Mouse (Mus musculus): Measurements from ENCODE around the gene Prpf38a.

Prpf38a gene

GRCm38 (mm10) chr4:108578840-108579742, at the start of gene Prpf38a, which contains the start of gene Orc1:
Gene Prpf38a (minus strand): TSS chr4:108579336.
Gene Orc1 (plus strand): TSS chr4:108579423.
- DNase-seq (ENCODE audit: low read depth, low spot score) = peak; percentile 99

GRCm38 (mm10) chr4:108627066-108627465, 47.9 kb upstream of the Prpf38a start:
- DNase-seq (ENCODE audit: low read depth, low spot score) = no peak

GRCm38 (mm10) chr4:108621504-108621903, 42.4 kb upstream of the Prpf38a start:
- DNase-seq (ENCODE audit: low read depth, low spot score) = no peak

GRCm38 (mm10) chr4:108620536-108620935, 41.4 kb upstream of the Prpf38a start:
- DNase-seq (ENCODE audit: low read depth, low spot score) = no peak

GRCm38 (mm10) chr4:108619587-108620341, 40.6 kb upstream of the Prpf38a start, which contains the start of gene Cc2d1b:
Gene Cc2d1b (plus strand): TSS chr4:108619940.
- peak; percentile 83 for DNase-seq (ENCODE audit: low read depth, low spot score)

DNA sequence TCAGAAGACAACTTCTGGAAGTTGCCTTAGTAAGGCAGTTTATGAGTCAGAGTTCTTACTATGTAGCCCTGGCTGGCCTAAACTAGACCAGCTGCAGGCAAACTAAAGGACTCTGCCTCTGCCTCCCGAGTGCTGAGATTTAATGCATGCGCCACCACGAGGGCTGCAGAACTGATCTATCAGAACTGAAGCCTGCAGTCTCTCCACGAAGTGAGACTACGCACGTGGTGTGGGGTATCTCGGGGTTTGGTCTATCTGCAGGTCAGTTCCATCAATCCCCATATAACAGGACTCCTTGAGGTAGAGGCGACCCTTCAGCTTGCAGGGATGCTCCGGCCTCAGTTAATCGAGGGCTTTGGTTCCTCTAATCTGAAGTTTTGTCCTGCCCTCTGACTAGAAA, 40.0 kb upstream of the Prpf38a start:
- peak; percentile 41 for DNase-seq (ENCODE audit: low read depth, low spot score)

GRCm38 (mm10) chr4:108618586-108618985, 39.5 kb upstream of the Prpf38a start:
- DNase-seq (ENCODE audit: low read depth, low spot score) = no peak

GRCm38 (mm10) chr4:108610935-108611334, 31.8 kb upstream of the Prpf38a start:
- DNase-seq (ENCODE audit: low read depth, low spot score) = peak; percentile 26

- no peak for DNase-seq (ENCODE audit: low read depth, low spot score)
Observed at GRCm38 (mm10) chr4:108608651-108609050, 29.5 kb upstream of the Prpf38a start.

DNA sequence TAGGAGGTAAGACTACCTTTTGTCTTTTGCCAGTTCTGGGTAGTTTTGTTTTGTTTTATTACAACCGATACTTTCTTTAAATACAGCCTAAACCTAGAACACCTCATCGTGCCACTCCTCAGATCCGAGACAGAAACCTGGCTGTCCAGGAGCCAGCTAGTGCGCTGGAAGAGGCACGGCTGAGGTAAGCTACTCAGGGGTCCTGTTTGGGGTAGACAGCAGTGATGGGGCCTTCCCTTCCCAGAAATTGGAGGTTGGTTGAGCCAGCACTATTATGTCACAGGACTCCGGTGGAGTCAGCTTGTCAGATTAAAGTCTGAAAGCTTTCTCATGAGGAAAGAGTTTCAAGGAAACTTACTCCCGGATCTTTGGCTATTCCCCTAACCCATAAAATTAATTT, 22.7 kb upstream of the Prpf38a start:
- no peak for DNase-seq (ENCODE audit: low read depth, low spot score)

GRCm38 (mm10) chr4:108598306-108598705, 19.2 kb upstream of the Prpf38a start:
- DNase-seq (ENCODE audit: low read depth, low spot score) = no peak

- DNase-seq (ENCODE audit: low read depth, low spot score) = no peak
Observed at GRCm38 (mm10) chr4:108595785-108596184, 16.6 kb upstream of the Prpf38a start.

DNA sequence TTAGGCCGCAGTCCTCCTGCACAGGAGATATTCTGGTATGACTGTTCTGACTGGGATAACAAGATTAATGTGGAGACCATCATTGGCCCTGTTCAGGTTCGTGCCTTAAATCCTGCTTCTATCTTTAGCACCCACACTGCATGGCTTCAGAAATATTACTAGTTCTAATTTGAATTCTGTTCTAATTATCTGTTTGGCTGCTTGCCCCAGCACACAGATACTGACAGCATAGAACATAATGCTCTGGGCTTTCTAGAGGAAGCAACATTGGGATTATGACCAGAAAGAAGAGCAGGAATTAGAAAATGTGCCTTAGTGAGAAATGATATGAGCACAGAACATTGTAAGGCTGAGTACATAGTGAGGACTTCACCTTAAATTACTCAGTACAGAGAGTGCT, 14.2 kb upstream of the Prpf38a start:
- DNase-seq (ENCODE audit: low read depth, low spot score) = peak; percentile 33

GRCm38 (mm10) chr4:108579743-108580411, 741 bp upstream of the Prpf38a start:
- no peak for DNase-seq (ENCODE audit: low read depth, low spot score)

DNA sequence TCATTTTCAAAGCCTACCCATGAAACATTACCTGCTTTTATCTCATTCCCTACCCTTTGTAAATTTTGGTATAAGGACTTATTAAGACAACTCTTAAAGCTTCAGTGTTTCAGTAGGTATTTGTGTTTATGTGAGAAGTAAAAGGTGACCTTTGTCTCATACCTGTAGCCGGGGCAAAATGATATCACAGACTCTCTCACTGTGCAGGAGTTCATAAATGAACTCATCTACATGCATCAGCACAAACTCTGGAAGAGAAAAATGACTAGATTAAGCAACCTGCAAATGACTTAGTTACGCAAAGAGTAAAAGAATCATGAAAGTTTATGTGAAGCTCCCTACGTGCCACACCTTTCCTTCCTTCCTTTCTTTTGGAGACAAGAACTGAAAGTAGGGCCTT, 6.5 kb downstream of the Prpf38a start:
- no peak for DNase-seq (ENCODE audit: low read depth, low spot score)

DNA sequence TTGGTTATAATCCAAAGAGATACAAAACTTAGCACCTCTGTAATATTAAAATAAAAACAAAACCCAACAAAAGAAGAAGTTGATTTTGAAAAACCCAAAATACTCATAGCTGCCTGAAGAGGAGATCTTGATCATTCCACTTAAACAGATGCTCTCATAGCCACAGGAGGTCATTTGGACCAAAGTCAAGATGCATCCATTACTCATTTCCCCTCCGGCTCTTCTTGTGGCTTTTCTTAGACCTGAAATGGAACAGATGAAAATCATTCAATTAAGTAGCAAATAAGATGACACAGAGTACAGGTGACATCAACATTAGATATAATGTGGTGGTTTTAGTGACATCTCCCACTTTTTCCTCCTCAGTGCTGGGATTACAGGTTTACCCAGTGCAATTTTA, 14.1 kb downstream of the Prpf38a start:
- no peak for DNase-seq (ENCODE audit: low read depth, low spot score)

DNA sequence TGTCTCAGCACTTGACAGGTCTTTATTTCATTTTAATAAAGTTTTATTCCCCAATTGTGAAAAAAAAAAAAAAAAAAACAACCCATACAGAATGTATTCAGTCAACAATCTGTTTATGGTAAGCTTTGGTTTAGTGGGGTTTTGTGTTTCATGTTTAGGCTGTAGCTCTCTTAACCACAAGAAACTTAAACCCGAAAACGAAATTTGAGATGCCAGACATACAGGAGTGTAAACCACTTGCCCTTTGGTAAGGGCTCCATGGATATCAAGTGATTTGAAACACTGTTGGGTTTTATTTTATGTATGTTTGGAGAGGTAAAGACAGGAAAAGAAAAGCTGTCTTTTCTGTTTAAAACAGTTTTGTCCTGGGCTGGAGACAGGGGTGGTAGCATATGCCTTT, 39.4 kb downstream of the Prpf38a start:
- DNase-seq (ENCODE audit: low read depth, low spot score) = no peak
